7 mouse cellular contexts compared by ENCODE assay signal in genomic region chr6:135444661-135445060, GRCm38 (mm10).
DNase-seq lines count a peak whose midpoint lies in the region; ATAC-seq lines count a peak whose summit lies in the region.

No protein-coding gene starts in this region.

- no peaks in the 10 kb centered on the region for H3K9me3 ChIP-seq in embryonic facial prominence, embryonic 13.5 days
- 0 out of 2 replicates have a peak, but pooled peaks cover 4% of the 10 kb centered on the region for H3K9me3 ChIP-seq in limb, embryonic 12.5 days
- no peaks in the 10 kb centered on the region for H3K9me3 ChIP-seq in midbrain, embryonic 16.5 days (replicated peaks; ENCODE audit: control insufficient read depth, low read length, poor library complexity, severe bottlenecking)

- no peaks in the 10 kb centered on the region for H3K36me3 ChIP-seq in embryonic facial prominence, embryonic 13.5 days
- no peaks in the 10 kb centered on the region for H3K36me3 ChIP-seq in limb, embryonic 12.5 days
- H3K36me3 ChIP-seq in midbrain, embryonic 16.5 days (ENCODE audit: control insufficient read depth, insufficient read depth, low read length): no peaks in the 10 kb centered on the region

- WGBS in embryonic facial prominence, embryonic 13.5 days: 4% methylated on average over 11 of the region's 11 CpGs
- 1% methylated on average over 11 of the region's 11 CpGs for WGBS in limb, embryonic 12.5 days
- 4% methylated on average over 11 of the region's 11 CpGs for WGBS in midbrain, embryonic 16.5 days

- 0 out of 2 replicates have a peak overlapping the region, but pooled peaks have one; percentile 16 for H3K27ac ChIP-seq in embryonic facial prominence, embryonic 13.5 days
- H3K27ac ChIP-seq in limb, embryonic 12.5 days: no peak overlapping the region
- H3K27ac ChIP-seq in midbrain, embryonic 16.5 days (ENCODE audit: low read length): peak overlapping the region; percentile 69

- peak; percentile 93 to 95 for DNase-seq in adrenal gland, postnatal 36 days
- DNase-seq in heart, adult 8-10 months (ENCODE audit: low spot score): peak; percentile 76
- DNase-seq in kidney, adult 8-10 months: peak; percentile 71 to 81
- peak; percentile 13 to 18 for DNase-seq in spleen, postnatal 36 days (ENCODE audit: low spot score in 2 of 2)

- H3K4me1 ChIP-seq in embryonic facial prominence, embryonic 13.5 days: peaks cover 11% of the 10 kb centered on the region
- peaks cover 20% of the 10 kb centered on the region for H3K4me1 ChIP-seq in limb, embryonic 12.5 days (replicated peaks)
- H3K4me1 ChIP-seq in midbrain, embryonic 16.5 days (ENCODE audit: control insufficient read depth, insufficient read depth, low read length): peaks cover 13% of the 10 kb centered on the region

- H3K4me3 ChIP-seq in embryonic facial prominence, embryonic 13.5 days: no peak overlapping the region
- H3K4me3 ChIP-seq in limb, embryonic 12.5 days (replicated peaks): no peak overlapping the region
- H3K4me3 ChIP-seq in midbrain, embryonic 16.5 days (ENCODE audit: low read depth, low read length): peak overlapping the region; percentile 13; the same call in 1 of the 2 replicates

- H3K4me2 ChIP-seq in embryonic facial prominence, embryonic 13.5 days: peak overlapping the region; percentile 50
- H3K4me2 ChIP-seq in limb, embryonic 12.5 days: peak overlapping the region; percentile 41
- H3K4me2 ChIP-seq in midbrain, embryonic 16.5 days (ENCODE audit: low read length): peak overlapping the region; percentile 49

- peak; percentile 69; the same call in 1 of the 2 replicates for ATAC-seq in embryonic facial prominence, embryonic 13.5 days (ENCODE audit: insufficient number of reproducible peaks, insufficient read depth, low FRiP score, low TSS enrichment, low read depth)
- ATAC-seq in limb, embryonic 12.5 days (ENCODE audit: insufficient number of reproducible peaks, insufficient read depth, low FRiP score, low TSS enrichment, low read depth): peak; percentile 88
- ATAC-seq in midbrain, embryonic 16.5 days: peak; percentile 90

- 0 out of 2 replicates have a peak overlapping the region, but pooled peaks have one; percentile 36 for H3K9ac ChIP-seq in embryonic facial prominence, embryonic 13.5 days
- no peak overlapping the region for H3K9ac ChIP-seq in limb, embryonic 12.5 days (replicated peaks)
- peak overlapping the region; percentile 52 for H3K9ac ChIP-seq in midbrain, embryonic 16.5 days (ENCODE audit: low read depth, low read length)

- peaks cover 15% of the 10 kb centered on the region; the same call in 1 of the 2 replicates for H3K27me3 ChIP-seq in embryonic facial prominence, embryonic 13.5 days
- peaks cover 22% of the 10 kb centered on the region for H3K27me3 ChIP-seq in limb, embryonic 12.5 days
- H3K27me3 ChIP-seq in midbrain, embryonic 16.5 days (ENCODE audit: control insufficient read depth, insufficient read depth, low read depth, low read length): no peaks in the 10 kb centered on the region

Comparison
In these comparisons a context has a peak if more than half of its experiments do, and no peak if none do; other contexts are left out.
1. DNase-seq: peak in every context shown above with its lines; median percentile 94 in adrenal gland, postnatal 36 days; 76 in heart, adult 8-10 months; 76 in kidney, adult 8-10 months; 16 in spleen, postnatal 36 days.